Mouse (Mus musculus): Measurements from ENCODE around the gene Lysmd3.

GRCm38 (mm10) chr13:81629395-81629794 lies 28.1 kb upstream of the Lysmd3 start:
- TF ChIP-seq CTCF (IDR thresholded peaks at IDR 0.05; ENCODE audit: extremely low read depth, insufficient read depth, insufficient read length, insufficient replicate concordance) = no peak
- no peak for TF ChIP-seq POLR2A (IDR thresholded peaks at IDR 0.05; ENCODE audit: low read depth, low read length)

Data from spleen, adult 2 months (tissue).